Mouse (Mus musculus) right cerebral cortex, postnatal 36 days (tissue): Measurements from ENCODE around the gene Ccni.

Experiments used
- DNase-seq, 2 experiments: peaks; one replicate each; pipeline ENCODE4 v3.0.0; 2022; ENCODE audit warnings: low spot score in 2 of 2, mixed read lengths in 1 of 2

The Ccni gene

GRCm38 (mm10) chr5:93135368-93136107 lies 70.8 kb downstream of the Ccni start:
- DNase-seq, result no peak

DNA sequence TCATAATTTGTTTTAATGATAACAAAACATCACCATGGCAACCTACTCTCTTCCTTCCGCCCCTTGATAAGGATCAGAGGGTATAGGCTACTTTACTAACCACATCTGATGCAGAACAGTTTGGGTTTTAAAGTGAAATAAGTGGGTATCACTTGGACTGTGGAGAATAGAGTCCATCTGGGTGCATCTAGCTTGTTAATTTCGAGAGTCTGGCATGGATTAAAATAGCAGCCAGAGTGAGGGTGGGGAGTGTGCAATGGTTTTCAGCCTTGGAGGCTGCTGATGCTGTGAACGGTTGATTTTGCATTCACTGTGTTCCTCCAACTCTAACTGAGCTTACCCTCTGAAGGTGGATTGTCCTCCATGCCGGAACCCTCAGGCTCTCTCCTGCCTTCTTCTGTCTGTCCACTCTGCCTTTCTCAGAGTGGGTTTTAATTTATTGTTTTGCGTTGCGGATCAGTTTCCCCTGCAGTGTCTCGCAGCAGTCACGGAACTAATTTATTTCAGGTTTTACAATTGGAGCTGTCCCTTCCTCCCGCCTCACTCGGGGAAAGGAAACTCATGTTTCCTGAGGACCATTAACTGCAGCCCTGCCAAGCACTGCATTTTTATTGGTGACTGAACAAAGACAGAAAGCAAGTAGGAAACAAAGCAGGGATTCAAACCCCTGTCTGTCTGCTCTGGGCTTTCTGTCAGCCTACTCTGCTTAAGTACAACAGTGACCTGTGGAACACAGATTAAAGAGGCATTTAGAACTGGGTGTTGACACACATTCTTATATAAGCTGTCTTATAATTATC lies 72.7 kb downstream of the Ccni start:
- DNase-seq, result peak in 1 of 2 experiments; percentile 71
